Mouse (Mus musculus): ENCODE results near the gene Cabp1. TPM values are rescaled to one million over a fixed set of nuclear protein-coding genes. Genes with fewer than 3 reads are reported as not detected.
"Not testable (repeated sequence)": the region's sequence is repeated elsewhere in the genome, so short reads cannot be mapped to it uniquely, and the experiment has no call there.

Gene Cabp1
- polyA plus RNA-seq, 1 experiment from 2014 or later: 2.6 TPM

- H3K9ac ChIP-seq: no peak overlapping the region
- no peaks in the 10 kb centered on the region for H3K27me3 ChIP-seq (ENCODE audit: insufficient read depth, low read length)
- no peak overlapping the region for H3K4me3 ChIP-seq (ENCODE audit: low read depth, low read length)
- DNase-seq: no peak
- no peak overlapping the region for H3K27ac ChIP-seq (ENCODE audit: low read depth)
- WGBS: 95% methylated on average over 14 of the region's 14 CpGs
- no peaks in the 10 kb centered on the region for H3K9me3 ChIP-seq (ENCODE audit: low read depth, low read length)
- H3K4me2 ChIP-seq: no peak overlapping the region
- H3K4me1 ChIP-seq (ENCODE audit: insufficient read depth): peaks cover 8% of the 10 kb centered on the region
- ATAC-seq (ENCODE audit: insufficient read depth): no peak
- no peak for TF ChIP-seq CTCF (IDR thresholded peaks at IDR 0.05; ENCODE audit: low read depth)
- peaks cover 82% of the 10 kb centered on the region for H3K36me3 ChIP-seq (ENCODE audit: insufficient read depth)
These were observed 44.3 kb downstream of the Cabp1 start for GRCm38 (mm10) chr5:115149675-115150459.

GRCm38 (mm10) chr5:115148872-115149271 lies 45.3 kb downstream of the Cabp1 start:
- H3K27ac ChIP-seq (ENCODE audit: low read depth); H3K4me1 ChIP-seq (ENCODE audit: insufficient read depth); H3K4me3 ChIP-seq (ENCODE audit: low read depth, low read length); H3K4me2 ChIP-seq; H3K9me3 ChIP-seq (ENCODE audit: low read depth, low read length); H3K27me3 ChIP-seq (ENCODE audit: insufficient read depth, low read length); ATAC-seq (ENCODE audit: insufficient read depth); DNase-seq; H3K9ac ChIP-seq: not testable (repeated sequence)
- H3K36me3 ChIP-seq (ENCODE audit: insufficient read depth): peaks cover 84% of the 10 kb centered on the region
- WGBS: no CpG with 5 or more reads among the region's 1 CpGs

GRCm38 (mm10) chr5:115148378-115148777 lies 45.8 kb downstream of the Cabp1 start:
- Histone ChIP-seq H3K4me1 (ENCODE audit: insufficient read depth) (peaks cover 5% of the 10 kb centered on the region; the same call in 1 of the 2 replicates), H3K36me3 (ENCODE audit: insufficient read depth) (peaks cover 82% of the 10 kb centered on the region)

GRCm38 (mm10) chr5:115147388-115147787 lies 46.8 kb downstream of the Cabp1 start:
- no peak for TF ChIP-seq CTCF (IDR thresholded peaks at IDR 0.05; ENCODE audit: low read depth)
- WGBS: 73% methylated on average over 3 of the region's 3 CpGs
- ATAC-seq (ENCODE audit: insufficient read depth) (no peak), DNase-seq (no peak)
- Histone ChIP-seq H3K4me1 (ENCODE audit: insufficient read depth) (0 out of 2 replicates have a peak, but pooled peaks cover 3% of the 10 kb centered on the region), H3K4me3 (ENCODE audit: low read depth, low read length) (no peak overlapping the region), H3K9ac (no peak overlapping the region), H3K27ac (ENCODE audit: low read depth) (no peak overlapping the region), H3K36me3 (ENCODE audit: insufficient read depth) (peaks cover 79% of the 10 kb centered on the region), H3K27me3 (ENCODE audit: insufficient read depth, low read length) (no peaks in the 10 kb centered on the region), H3K4me2 (no peak overlapping the region), H3K9me3 (ENCODE audit: low read depth, low read length) (no peaks in the 10 kb centered on the region)

More at GRCm38 (mm10) chr5:115148378-115148777, 45.8 kb downstream of the Cabp1 start:
- no peak overlapping the region for H3K4me2 ChIP-seq
- no peak for DNase-seq
- no peak for ATAC-seq (ENCODE audit: insufficient read depth)
- TF ChIP-seq CTCF (IDR thresholded peaks at IDR 0.05; ENCODE audit: low read depth): no peak
- 92% methylated on average over 8 of the region's 8 CpGs for WGBS
- H3K9me3 ChIP-seq (ENCODE audit: low read depth, low read length): no peaks in the 10 kb centered on the region
- no peak overlapping the region for H3K9ac ChIP-seq
- no peak overlapping the region for H3K27ac ChIP-seq (ENCODE audit: low read depth)
- H3K27me3 ChIP-seq (ENCODE audit: insufficient read depth, low read length): no peaks in the 10 kb centered on the region
- no peak overlapping the region for H3K4me3 ChIP-seq (ENCODE audit: low read depth, low read length)

GRCm38 (mm10) chr5:115146747-115147130 lies 47.4 kb downstream of the Cabp1 start:
- DNase-seq (no peak), ATAC-seq (ENCODE audit: insufficient read depth) (no peak)
- Histone ChIP-seq H3K9me3 (ENCODE audit: low read depth, low read length) (no peaks in the 10 kb centered on the region), H3K4me1 (ENCODE audit: insufficient read depth) (no peaks in the 10 kb centered on the region), H3K4me3 (ENCODE audit: low read depth, low read length) (no peak overlapping the region), H3K27ac (ENCODE audit: low read depth) (no peak overlapping the region), H3K27me3 (ENCODE audit: insufficient read depth, low read length) (no peaks in the 10 kb centered on the region), H3K4me2 (no peak overlapping the region), H3K9ac (no peak overlapping the region), H3K36me3 (ENCODE audit: insufficient read depth) (peaks cover 79% of the 10 kb centered on the region)
- TF ChIP-seq CTCF (IDR thresholded peaks at IDR 0.05; ENCODE audit: low read depth): no peak

GRCm38 (mm10) chr5:115145976-115146746 lies 48.0 kb downstream of the Cabp1 start:
- no peak overlapping the region for H3K4me2 ChIP-seq
- DNase-seq (no peak), ATAC-seq (ENCODE audit: insufficient read depth) (no peak)
- no peak overlapping the region for H3K9ac ChIP-seq
- no peaks in the 10 kb centered on the region for H3K27me3 ChIP-seq (ENCODE audit: insufficient read depth, low read length)
- WGBS: 76% methylated on average over 6 of the region's 6 CpGs
- TF ChIP-seq CTCF (IDR thresholded peaks at IDR 0.05; ENCODE audit: low read depth): no peak
- H3K4me3 ChIP-seq (ENCODE audit: low read depth, low read length): no peak overlapping the region
- no peak overlapping the region for H3K27ac ChIP-seq (ENCODE audit: low read depth)
- H3K4me1 ChIP-seq (ENCODE audit: insufficient read depth): no peaks in the 10 kb centered on the region
- peaks cover 73% of the 10 kb centered on the region for H3K36me3 ChIP-seq (ENCODE audit: insufficient read depth)
- no peaks in the 10 kb centered on the region for H3K9me3 ChIP-seq (ENCODE audit: low read depth, low read length)

- no peak for ATAC-seq (ENCODE audit: insufficient read depth)
- H3K27ac ChIP-seq (ENCODE audit: low read depth): no peak overlapping the region
- 71% methylated on average over 11 of the region's 11 CpGs for WGBS
These were observed 48.8 kb downstream of the Cabp1 start for GRCm38 (mm10) chr5:115145253-115145968.

More at GRCm38 (mm10) chr5:115145253-115145968, 48.8 kb downstream of the Cabp1 start:
- no peak overlapping the region for H3K4me3 ChIP-seq (ENCODE audit: low read depth, low read length)
- no peaks in the 10 kb centered on the region for H3K4me1 ChIP-seq (ENCODE audit: insufficient read depth)
- H3K4me2 ChIP-seq: no peak overlapping the region
- no peaks in the 10 kb centered on the region for H3K9me3 ChIP-seq (ENCODE audit: low read depth, low read length)
- H3K27me3 ChIP-seq (ENCODE audit: insufficient read depth, low read length): no peaks in the 10 kb centered on the region
- TF ChIP-seq CTCF (IDR thresholded peaks at IDR 0.05; ENCODE audit: low read depth): no peak
- peaks cover 65% of the 10 kb centered on the region for H3K36me3 ChIP-seq (ENCODE audit: insufficient read depth)
- no peak for DNase-seq
- no peak overlapping the region for H3K9ac ChIP-seq
